Mouse (Mus musculus): ENCODE data around the gene Cyp2b9. TPM values are rescaled to one million over a fixed set of nuclear protein-coding genes. Genes with fewer than 3 reads are reported as not detected.

Cyp2b9 gene
- polyA plus RNA-seq (2015; fragmentation: Nextera tagmentation; extraction: Ambion mirVana) = not detected in 2 replicates

GRCm38 (mm10) chr7:26173111-26173510, at the start of gene Cyp2b9:
Cyp2b9 (plus strand) TSS chr7:26173411.

GRCm38 (mm10) chr7:26260034-26260433, 86.8 kb downstream of the Cyp2b9 start, which contains the start of gene Vmn1r184:
Vmn1r184 (plus strand) TSS chr7:26260334.

Other genes starting within 250 kb of the Cyp2b9 start
- not detected in 2 replicates for gene Cyp2b13, start 111.9 kb upstream of the Cyp2b9 start, polyA plus RNA-seq (2015; fragmentation: Nextera tagmentation; extraction: Ambion mirVana)
- not detected in 2 replicates for gene Vmn1r184, start 86.9 kb downstream of the Cyp2b9 start, polyA plus RNA-seq (2015; fragmentation: Nextera tagmentation; extraction: Ambion mirVana)
- not detected in 2 replicates for gene Cyp2a4, start 133.8 kb downstream of the Cyp2b9 start, polyA plus RNA-seq (2015; fragmentation: Nextera tagmentation; extraction: Ambion mirVana)
- not detected in 2 replicates for gene Nlrp9c, start 230.3 kb downstream of the Cyp2b9 start, polyA plus RNA-seq (2015; fragmentation: Nextera tagmentation; extraction: Ambion mirVana)